Mouse (Mus musculus) heart, embryonic 11.5 days (tissue): ENCODE data around the gene Gpc5. TPM values are rescaled to one million over a fixed set of nuclear protein-coding genes. Genes with fewer than 3 reads are reported as not detected.

Experiments used
- ATAC-seq: fragments of 200-750 bp; cut with Nextera tagmentation; replicated peaks from 2 replicates; pipeline ENCODE4 v1.8.0; 2017; ENCODE audit warnings: moderate library complexity; ENCODE audit not compliant: insufficient number of reproducible peaks, low FRiP score, low TSS enrichment
- H3K27ac ChIP-seq: fragments of 300-500 bp; sonication (generic); 2 replicates; pipeline ENCODE4 v1.5.1; 2014; ENCODE audit warnings: mild to moderate bottlenecking, low read depth, low read length
- H3K27me3 ChIP-seq: fragments of 300-500 bp; sonication (generic); 2 replicates; pipeline ENCODE4 v1.6.1; 2014; ENCODE audit warnings: mild to moderate bottlenecking, low read length, mixed read lengths; ENCODE audit not compliant: control insufficient read depth, insufficient read depth
- H3K36me3 ChIP-seq: fragments of 300-500 bp; sonication (generic); 2 replicates; pipeline ENCODE4 v1.6.1; 2014; ENCODE audit warnings: mild to moderate bottlenecking, low read length, moderate library complexity, mixed read lengths; ENCODE audit not compliant: control insufficient read depth, insufficient read depth
- H3K4me1 ChIP-seq: fragments of 300-500 bp; sonication (generic); 2 replicates; pipeline ENCODE4 v1.6.1; 2014; ENCODE audit warnings: low read length; ENCODE audit not compliant: control insufficient read depth, insufficient read depth
- H3K4me2 ChIP-seq: fragments of 300-500 bp; sonication (generic); 2 replicates; pipeline ENCODE4 v1.6.1; 2014; ENCODE audit warnings: mild to moderate bottlenecking, moderate library complexity
- H3K4me3 ChIP-seq: fragments of 300-500 bp; sonication (generic); 2 replicates; pipeline ENCODE4 v1.5.1; 2014; ENCODE audit warnings: low read depth, low read length
- H3K9ac ChIP-seq: fragments of 300-500 bp; sonication (generic); 2 replicates; pipeline ENCODE4 v1.6.1; 2014; ENCODE audit warnings: mild to moderate bottlenecking, low read depth, low read length, moderate library complexity
- H3K9me3 ChIP-seq: fragments of 300-500 bp; sonication (generic); replicated peaks from 2 replicates; pipeline ENCODE4 v1.6.1; 2016; ENCODE audit warnings: low read length; ENCODE audit not compliant: control insufficient read depth
- WGBS: fragments of 180-500 bp; shearing (Covaris S2); extraction: QIAGEN DNeasy Blood & Tissue Kit; methylation state at CpG from one replicate; pipeline ENCODE4 v1.1.7; 2014; ENCODE audit not compliant: insufficient replicate concordance; 5-methylcytosine and 5-hydroxymethylcytosine counted together
- polyA plus RNA-seq: library from polyadenylated mRNA; unstranded; fragments of >200 nt; fragmentation: Nextera tagmentation; extraction: Ambion mirVana; gene quantifications from 2 replicates; pipeline ENCODE4 v1.2.1, GENCODE M21; 2014

Gpc5 gene
- polyA plus RNA-seq, 1 experiment from 2014 or later: 0.53 TPM

GRCm38 (mm10) chr14:115993520-115994106 lies 901.6 kb downstream of the Gpc5 start:
- Histone ChIP-seq H3K27me3 (no peaks in the 10 kb centered on the region), H3K4me2 (no peak overlapping the region), H3K36me3 (no peaks in the 10 kb centered on the region), H3K4me1 (no peaks in the 10 kb centered on the region), H3K9ac (no peak overlapping the region), H3K9me3 (no peaks in the 10 kb centered on the region), H3K4me3 (no peak overlapping the region), H3K27ac (no peak overlapping the region)
- WGBS: 66% methylated on average over 5 of the region's 5 CpGs
- no peak for ATAC-seq

GRCm38 (mm10) chr14:115998931-115999330 lies 906.9 kb downstream of the Gpc5 start:
- no peak for ATAC-seq
- H3K27ac ChIP-seq: no peak overlapping the region
- 68% methylated on average over 4 of the region's 4 CpGs for WGBS
- no peak overlapping the region for H3K4me3 ChIP-seq
- H3K9me3 ChIP-seq: no peaks in the 10 kb centered on the region
- no peaks in the 10 kb centered on the region for H3K27me3 ChIP-seq
- no peak overlapping the region for H3K9ac ChIP-seq
- no peak overlapping the region for H3K4me2 ChIP-seq
- no peaks in the 10 kb centered on the region for H3K36me3 ChIP-seq
- no peaks in the 10 kb centered on the region for H3K4me1 ChIP-seq

- Histone ChIP-seq H3K9me3 (no peaks in the 10 kb centered on the region), H3K36me3 (no peaks in the 10 kb centered on the region), H3K4me2 (no peak overlapping the region), H3K27ac (no peak overlapping the region), H3K4me3 (no peak overlapping the region), H3K4me1 (no peaks in the 10 kb centered on the region), H3K27me3 (no peaks in the 10 kb centered on the region), H3K9ac (no peak overlapping the region)
- no peak for ATAC-seq
- WGBS: 65% methylated on average over 4 of the region's 4 CpGs
Measured at GRCm38 (mm10) chr14:116087010-116087409, 995.0 kb downstream of the Gpc5 start.

GRCm38 (mm10) chr14:116127943-116128342 lies 1035.9 kb downstream of the Gpc5 start:
- no peaks in the 10 kb centered on the region for H3K27me3 ChIP-seq
- no peaks in the 10 kb centered on the region for H3K9me3 ChIP-seq
- H3K4me1 ChIP-seq: no peaks in the 10 kb centered on the region
- no peak for ATAC-seq
- H3K9ac ChIP-seq: no peak overlapping the region
- H3K27ac ChIP-seq: no peak overlapping the region
- H3K4me2 ChIP-seq: no peak overlapping the region
- WGBS: 83% methylated on average over 1 of the region's 1 CpGs
- H3K36me3 ChIP-seq: no peaks in the 10 kb centered on the region
- no peak overlapping the region for H3K4me3 ChIP-seq

DNA sequence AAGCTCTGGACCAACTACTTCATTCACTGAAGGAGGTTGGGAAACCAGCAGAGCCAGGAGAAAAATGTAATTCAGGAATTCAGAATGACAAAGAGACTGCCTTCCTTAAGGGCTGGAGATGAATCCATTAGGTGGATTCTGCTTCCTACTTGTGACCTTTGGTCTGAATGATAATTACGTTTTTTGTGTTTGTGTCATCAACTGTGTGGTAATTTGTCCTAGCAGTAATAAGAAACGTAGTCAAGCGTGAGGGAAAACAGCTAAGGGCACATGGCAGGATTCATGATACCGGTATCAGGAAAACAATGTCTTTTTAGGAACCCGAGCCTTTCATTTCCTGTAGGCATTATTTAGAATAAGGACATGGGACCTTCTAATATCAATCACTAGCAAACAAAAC lies 1045.3 kb downstream of the Gpc5 start:
- no peaks in the 10 kb centered on the region for H3K9me3 ChIP-seq
- no peak overlapping the region for H3K4me3 ChIP-seq
- no peak overlapping the region for H3K27ac ChIP-seq
- WGBS: 63% methylated on average over 5 of the region's 5 CpGs
- no peaks in the 10 kb centered on the region for H3K27me3 ChIP-seq
- H3K36me3 ChIP-seq: no peaks in the 10 kb centered on the region
- no peak overlapping the region for H3K4me2 ChIP-seq
- no peak overlapping the region for H3K9ac ChIP-seq
- no peaks in the 10 kb centered on the region for H3K4me1 ChIP-seq
- no peak for ATAC-seq

GRCm38 (mm10) chr14:116137772-116138171 lies 1045.8 kb downstream of the Gpc5 start:
- 69% methylated on average over 1 of the region's 1 CpGs for WGBS
- ATAC-seq: no peak
- Histone ChIP-seq H3K4me3 (no peak overlapping the region), H3K9me3 (no peaks in the 10 kb centered on the region), H3K4me2 (no peak overlapping the region), H3K27ac (no peak overlapping the region), H3K36me3 (no peaks in the 10 kb centered on the region), H3K4me1 (no peaks in the 10 kb centered on the region), H3K9ac (no peak overlapping the region), H3K27me3 (no peaks in the 10 kb centered on the region)

GRCm38 (mm10) chr14:116162586-116162985 lies 1070.6 kb downstream of the Gpc5 start:
- Histone ChIP-seq H3K9me3 (no peaks in the 10 kb centered on the region), H3K4me1 (no peaks in the 10 kb centered on the region), H3K4me3 (no peak overlapping the region), H3K9ac (no peak overlapping the region), H3K27ac (no peak overlapping the region), H3K36me3 (no peaks in the 10 kb centered on the region), H3K27me3 (no peaks in the 10 kb centered on the region), H3K4me2 (no peak overlapping the region)
- 72% methylated on average over 2 of the region's 2 CpGs for WGBS
- ATAC-seq: no peak

GRCm38 (mm10) chr14:116167401-116167800 lies 1075.4 kb downstream of the Gpc5 start:
- no peaks in the 10 kb centered on the region for H3K9me3 ChIP-seq
- no peaks in the 10 kb centered on the region for H3K4me1 ChIP-seq
- no peaks in the 10 kb centered on the region for H3K27me3 ChIP-seq
- ATAC-seq: no peak
- H3K27ac ChIP-seq: no peak overlapping the region
- H3K4me3 ChIP-seq: no peak overlapping the region
- H3K36me3 ChIP-seq: no peaks in the 10 kb centered on the region
- no peak overlapping the region for H3K9ac ChIP-seq
- H3K4me2 ChIP-seq: no peak overlapping the region

- no peak overlapping the region for H3K9ac ChIP-seq
Measured at GRCm38 (mm10) chr14:116169129-116169528, 1077.1 kb downstream of the Gpc5 start.

More at GRCm38 (mm10) chr14:116169129-116169528, 1077.1 kb downstream of the Gpc5 start:
- H3K4me2 ChIP-seq: no peak overlapping the region
- H3K27me3 ChIP-seq: no peaks in the 10 kb centered on the region
- no peaks in the 10 kb centered on the region for H3K4me1 ChIP-seq
- H3K9me3 ChIP-seq: no peaks in the 10 kb centered on the region
- H3K36me3 ChIP-seq: no peaks in the 10 kb centered on the region
- no peak for ATAC-seq
- WGBS: 77% methylated on average over 5 of the region's 5 CpGs
- no peak overlapping the region for H3K27ac ChIP-seq
- H3K4me3 ChIP-seq: no peak overlapping the region
